Mouse (Mus musculus) neural tube, embryonic 11.5 days (tissue): ENCODE results near the gene Rsph3b. TPM values are rescaled to one million over a fixed set of nuclear protein-coding genes. Genes with fewer than 3 reads are reported as not detected.

ENCODE experiments used
- ATAC-seq: fragments of 200-750 bp; cut with Nextera tagmentation; 2 replicates; pipeline ENCODE4 v1.8.0; 2017; ENCODE audit warnings: moderate number of reproducible peaks, mild to moderate bottlenecking, moderate TSS enrichment, moderate library complexity; ENCODE audit not compliant: insufficient read depth, low FRiP score, low TSS enrichment
- DNase-seq: peaks from one replicate; pipeline ENCODE4 v3.0.0-alpha.2; 2015; ENCODE audit warnings: low spot score
- H3K27ac ChIP-seq: fragments of 300-500 bp; sonication (generic); 2 replicates; pipeline ENCODE4 v1.5.1; 2014; ENCODE audit warnings: low read depth, mild to moderate bottlenecking, low read length
- H3K27me3 ChIP-seq: fragments of 300-500 bp; sonication (generic); 2 replicates; pipeline ENCODE4 v1.6.1; 2014; ENCODE audit warnings: mild to moderate bottlenecking, low read length, mixed read lengths; ENCODE audit not compliant: control insufficient read depth, insufficient read depth
- H3K36me3 ChIP-seq: fragments of 300-500 bp; sonication (generic); 2 replicates; pipeline ENCODE4 v1.6.1; 2014; ENCODE audit warnings: mild to moderate bottlenecking, low read length, moderate library complexity, mixed read lengths; ENCODE audit not compliant: control insufficient read depth, insufficient read depth
- H3K4me1 ChIP-seq: fragments of 300-500 bp; sonication (generic); 2 replicates; pipeline ENCODE4 v1.6.1; 2014; ENCODE audit warnings: low read length, mixed read lengths; ENCODE audit not compliant: control insufficient read depth, insufficient read depth
- H3K4me2 ChIP-seq: fragments of 300-500 bp; sonication (generic); 2 replicates; pipeline ENCODE4 v1.6.1; 2014; ENCODE audit warnings: low read depth, mild to moderate bottlenecking, moderate library complexity
- H3K4me3 ChIP-seq: fragments of 300-500 bp; sonication (generic); 2 replicates; pipeline ENCODE4 v1.5.1; 2014; ENCODE audit warnings: low read depth, low read length
- H3K9ac ChIP-seq: fragments of 300-500 bp; sonication (generic); 2 replicates; pipeline ENCODE4 v1.6.1; 2014; ENCODE audit warnings: mild to moderate bottlenecking, low read length
- H3K9me3 ChIP-seq: fragments of 300-500 bp; sonication (generic); 2 replicates; pipeline ENCODE4 v1.6.1; 2016; ENCODE audit warnings: low read length; ENCODE audit not compliant: control insufficient read depth
- WGBS: fragments of 180-500 bp; shearing (Covaris S2); extraction: QIAGEN DNeasy Blood & Tissue Kit; methylation state at CpG from one replicate; pipeline ENCODE4 v1.1.7; 2014; 5-methylcytosine and 5-hydroxymethylcytosine counted together
- microRNA-seq: library from miRNA; unstranded; fragments of <30 nt; microRNA quantifications from one replicate; pipeline ENCODE4, GENCODE M21; 2016
- polyA plus RNA-seq: library from polyadenylated mRNA; unstranded; fragments of >200 nt; fragmentation: Nextera tagmentation; extraction: Ambion mirVana; gene quantifications from 2 replicates; pipeline ENCODE4 v1.2.1, GENCODE M21; 2014

Gene Rsph3b
- polyA plus RNA-seq, 1 experiment from 2014 or later: 39.9 TPM

DNA sequence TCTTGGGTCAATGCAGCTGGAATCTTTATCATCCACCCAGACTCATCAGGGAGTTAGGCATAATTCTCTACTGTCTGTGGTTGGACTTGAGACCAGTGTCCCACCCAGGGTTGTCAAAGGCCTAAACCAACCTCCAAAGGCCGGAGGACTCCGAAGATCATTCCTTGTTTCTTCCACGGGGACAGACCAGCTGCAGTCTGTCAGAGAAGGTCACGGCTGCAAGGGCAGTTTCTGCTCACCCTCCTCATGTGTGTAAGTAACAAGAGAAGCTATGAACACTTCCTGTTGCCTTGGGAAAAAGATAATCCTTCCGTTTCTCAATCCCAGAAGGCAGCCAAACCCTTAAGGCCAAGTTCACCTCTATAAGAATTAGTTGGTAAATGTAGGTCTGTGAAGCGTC, 85.0 kb downstream of the Rsph3b start:
- Histone ChIP-seq H3K4me1 (peaks cover 15% of the 10 kb centered on the region), H3K9me3 (no peaks in the 10 kb centered on the region), H3K27me3 (no peaks in the 10 kb centered on the region), H3K9ac (no peak overlapping the region), H3K27ac (no peak overlapping the region), H3K36me3 (no peaks in the 10 kb centered on the region), H3K4me2 (no peak overlapping the region), H3K4me3 (no peak overlapping the region)
- DNase-seq (no peak), ATAC-seq (no peak)
- WGBS: 86% methylated on average over 6 of the region's 6 CpGs

DNA sequence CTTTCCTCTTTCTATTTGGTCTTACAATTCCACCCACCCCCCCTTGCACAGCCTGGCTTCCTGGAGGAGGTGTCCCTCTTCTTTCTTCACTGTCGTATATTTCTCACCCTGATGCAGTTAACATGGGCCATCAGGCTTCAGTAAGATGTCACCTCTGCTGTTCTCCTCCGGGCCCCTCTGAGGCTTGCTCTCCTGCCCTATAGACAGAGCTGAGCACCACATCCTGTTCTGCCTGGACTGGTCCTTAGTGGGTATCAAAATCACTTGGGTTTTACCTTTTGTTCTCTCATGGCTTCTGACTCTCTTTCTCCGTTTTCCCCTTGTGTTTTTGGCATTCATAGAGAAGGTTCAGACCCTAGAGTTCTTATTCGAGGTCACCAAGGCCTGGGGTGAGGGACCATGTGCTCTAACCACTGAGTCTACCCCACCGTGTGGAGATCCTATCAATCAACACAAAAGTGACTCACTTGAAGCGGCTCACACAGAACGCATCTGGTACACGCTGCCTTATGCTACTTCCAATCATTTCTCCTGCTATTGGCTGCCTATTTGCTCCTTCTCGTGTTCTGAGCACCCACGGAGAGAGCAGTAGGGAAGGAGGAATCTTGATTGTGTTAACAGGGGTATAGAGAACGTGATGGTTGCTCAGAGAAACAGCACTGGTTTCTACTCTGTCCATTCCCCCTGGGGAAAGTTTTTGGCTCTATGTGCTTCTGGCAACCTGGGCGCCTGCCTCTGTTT, 86.3 kb downstream of the Rsph3b start:
- peaks cover 15% of the 10 kb centered on the region for H3K4me1 ChIP-seq
- H3K4me3 ChIP-seq: no peak overlapping the region; the same call in 1 of the 2 replicates

GRCm38 (mm10) chr17:6861181-6862039, 87.1 kb downstream of the Rsph3b start:
- Histone ChIP-seq H3K4me1 (peaks cover 15% of the 10 kb centered on the region), H3K4me2 (peak overlapping the region; percentile 43), H3K36me3 (no peaks in the 10 kb centered on the region), H3K27ac (peak overlapping the region; percentile 86), H3K4me3 (peak overlapping the region; percentile 19; the same call in 1 of the 2 replicates), H3K27me3 (no peaks in the 10 kb centered on the region), H3K9me3 (no peaks in the 10 kb centered on the region), H3K9ac (peak overlapping the region; percentile 58)
- peak; percentile 92 for ATAC-seq
- WGBS: 3% methylated on average over 28 of the region's 28 CpGs
- peak; percentile 79 for DNase-seq

More for the DNA sequence above, 86.3 kb downstream of the Rsph3b start:
- H3K27ac ChIP-seq: peak overlapping the region; percentile 86; the same call in 1 of the 2 replicates
- DNase-seq (no peak), ATAC-seq (peak; percentile 20)
- no peaks in the 10 kb centered on the region for H3K27me3 ChIP-seq
- 52% methylated on average over 12 of the region's 12 CpGs for WGBS
- no peaks in the 10 kb centered on the region for H3K36me3 ChIP-seq
- no peaks in the 10 kb centered on the region for H3K9me3 ChIP-seq
- peak overlapping the region; percentile 58 for H3K9ac ChIP-seq
- H3K4me2 ChIP-seq: peak overlapping the region; percentile 43

DNA sequence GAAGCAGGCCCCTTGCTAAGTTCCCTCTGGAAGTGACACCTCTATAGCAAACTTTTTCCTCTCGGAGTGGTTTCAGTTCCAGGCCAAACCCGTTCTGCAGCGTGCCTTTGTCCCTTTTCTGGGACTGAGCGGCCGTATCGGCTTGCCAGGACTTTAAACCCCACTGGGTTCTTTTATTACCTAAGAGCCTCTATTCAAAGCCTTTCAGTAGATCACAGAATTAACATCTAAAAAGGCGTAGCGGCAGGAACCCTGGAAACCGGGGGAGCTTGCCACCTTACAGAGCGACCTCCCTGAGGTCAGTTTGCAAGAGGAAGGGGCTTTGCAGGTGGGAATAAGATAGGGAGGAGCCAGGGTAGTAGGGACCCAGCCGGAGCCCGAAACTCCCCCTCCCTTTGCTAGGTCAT, 88.0 kb downstream of the Rsph3b start:
- Histone ChIP-seq H3K4me3 (no peak overlapping the region), H3K27ac (peak overlapping the region; percentile 86), H3K4me2 (peak overlapping the region; percentile 2; the same call in 1 of the 2 replicates), H3K4me1 (peaks cover 15% of the 10 kb centered on the region), H3K9ac (no peak overlapping the region), H3K36me3 (no peaks in the 10 kb centered on the region), H3K27me3 (no peaks in the 10 kb centered on the region), H3K9me3 (no peaks in the 10 kb centered on the region)
- peak; percentile 52 for DNase-seq
- peak; percentile 61 for ATAC-seq
- WGBS: 6% methylated on average over 12 of the region's 12 CpGs

DNA sequence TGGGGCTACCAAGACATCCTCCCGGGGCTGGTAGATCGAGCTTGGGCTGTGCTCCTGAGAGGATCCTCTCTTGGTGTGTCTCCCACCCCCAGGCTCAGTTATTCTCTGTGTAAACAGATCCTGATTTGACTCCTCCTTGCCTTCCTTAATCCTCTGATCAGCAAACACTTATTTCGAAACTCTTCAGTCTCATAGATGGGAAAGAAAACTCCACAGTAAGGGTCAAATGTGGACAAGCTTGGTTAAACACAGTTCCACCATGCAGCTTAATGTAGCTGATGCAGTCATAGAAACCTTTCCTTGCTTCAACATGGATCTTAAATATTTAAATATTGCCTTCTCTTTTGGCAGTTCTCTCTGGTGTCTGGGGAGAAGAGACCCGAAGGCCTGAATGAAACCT, 88.4 kb downstream of the Rsph3b start:
- Histone ChIP-seq H3K9ac (peak overlapping the region; percentile 15; the same call in 1 of the 2 replicates), H3K4me2 (no peak overlapping the region; the same call in 1 of the 2 replicates), H3K36me3 (no peaks in the 10 kb centered on the region), H3K27ac (peak overlapping the region; percentile 86), H3K4me3 (no peak overlapping the region), H3K9me3 (no peaks in the 10 kb centered on the region), H3K27me3 (no peaks in the 10 kb centered on the region), H3K4me1 (peaks cover 15% of the 10 kb centered on the region)
- ATAC-seq (no peak), DNase-seq (no peak)
- 29% methylated on average over 4 of the region's 4 CpGs for WGBS

Small RNA genes within 50 kb of the gene (microRNA-seq; reads per million reads assigned to microRNA genes)
- gene Mir692-1: not detected

Other genes starting within 250 kb of the Rsph3b start
- gene Ezr, start 165.9 kb downstream of the Rsph3b start, polyA plus RNA-seq: 63.4 and 74.3 TPM in 2 replicates
- gene Tagap1, start 12.5 kb upstream of the Rsph3b start, polyA plus RNA-seq: 56.0 and 58.7 TPM in 2 replicates
- 110 and 118 TPM in 2 replicates for gene Rnaset2b, start 22.0 kb upstream of the Rsph3b start, polyA plus RNA-seq
- 0.12 and 0.37 TPM in 2 replicates for gene Gm49721, start 30.2 kb upstream of the Rsph3b start, polyA plus RNA-seq
- not detected in 2 replicates for gene Gm1604a, start 76.9 kb upstream of the Rsph3b start, polyA plus RNA-seq
- gene Rps6ka2, start 221.4 kb upstream of the Rsph3b start, polyA plus RNA-seq: 35.2 and 35.6 TPM in 2 replicates